Mouse (Mus musculus): ENCODE results near the gene Stxbp1. TPM values are rescaled to one million over a fixed set of nuclear protein-coding genes. Genes with fewer than 3 reads are reported as not detected.

Stxbp1 gene
- polyA plus RNA-seq, 1 experiment from 2014 or later: 165 TPM

DNA sequence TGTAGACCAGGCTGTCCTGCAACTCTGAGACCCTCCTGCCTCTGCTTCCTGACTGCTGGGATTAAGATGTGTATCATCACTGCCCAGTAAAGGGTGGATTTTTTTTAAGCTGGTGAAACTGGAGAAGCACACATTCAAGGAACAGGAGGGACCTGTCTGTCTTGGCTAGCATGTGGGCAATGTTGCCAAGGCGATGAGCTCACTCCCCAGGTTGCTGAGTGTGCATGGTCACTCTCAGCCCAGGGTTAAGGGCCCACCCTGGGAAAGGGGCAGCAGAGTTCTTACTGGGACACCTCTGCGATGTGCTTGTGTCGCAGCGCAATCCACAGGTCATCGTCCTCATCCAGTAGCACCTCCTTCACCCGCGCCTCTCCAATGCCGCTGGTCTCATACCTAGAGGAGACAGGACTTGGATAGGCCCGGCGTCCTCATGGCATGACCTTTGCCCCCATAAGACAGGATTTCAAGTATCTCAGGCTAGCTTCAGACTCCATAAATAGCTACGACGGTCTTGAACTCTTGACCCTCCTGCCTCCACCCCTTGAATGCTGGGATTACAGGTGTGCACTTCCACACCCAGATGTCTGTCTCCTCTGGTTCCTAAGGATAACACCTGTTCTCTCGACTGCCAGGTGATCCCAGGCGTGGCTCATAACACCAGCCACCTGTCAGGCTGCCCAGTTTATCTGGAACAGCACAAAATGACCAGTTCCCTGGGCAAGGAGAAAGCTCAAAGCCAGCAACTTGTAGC, 38.1 kb downstream of the Stxbp1 start:
- Histone ChIP-seq H3K4me3 (replicated peaks) (no peak overlapping the region), H3K27ac (no peak overlapping the region), H3K4me1 (replicated peaks) (no peaks in the 10 kb centered on the region), H3K9ac (replicated peaks) (no peak overlapping the region), H3K36me3 (peaks cover 92% of the 10 kb centered on the region), H3K27me3 (no peaks in the 10 kb centered on the region), H3K4me2 (replicated peaks) (no peak overlapping the region), H3K9me3 (no peaks in the 10 kb centered on the region)
- no peak for ATAC-seq
- 94% methylated on average over 14 of the region's 14 CpGs for WGBS

- WGBS: 82% methylated on average over 10 of the region's 10 CpGs
- no peak for ATAC-seq
- Histone ChIP-seq H3K4me2 (replicated peaks) (no peak overlapping the region), H3K36me3 (peaks cover 97% of the 10 kb centered on the region), H3K9me3 (no peaks in the 10 kb centered on the region), H3K9ac (replicated peaks) (no peak overlapping the region), H3K4me3 (replicated peaks) (no peak overlapping the region), H3K27me3 (no peaks in the 10 kb centered on the region), H3K27ac (no peak overlapping the region), H3K4me1 (replicated peaks) (no peaks in the 10 kb centered on the region)
These were observed 48.6 kb downstream of the Stxbp1 start for GRCm38 (mm10) chr2:32798251-32798962.

- WGBS: 80% methylated on average over 13 of the region's 13 CpGs
- no peaks in the 10 kb centered on the region for H3K4me1 ChIP-seq (replicated peaks)
- no peak overlapping the region for H3K4me2 ChIP-seq (replicated peaks)
These were observed 51.2 kb downstream of the Stxbp1 start for GRCm38 (mm10) chr2:32795748-32796418.

DNA sequence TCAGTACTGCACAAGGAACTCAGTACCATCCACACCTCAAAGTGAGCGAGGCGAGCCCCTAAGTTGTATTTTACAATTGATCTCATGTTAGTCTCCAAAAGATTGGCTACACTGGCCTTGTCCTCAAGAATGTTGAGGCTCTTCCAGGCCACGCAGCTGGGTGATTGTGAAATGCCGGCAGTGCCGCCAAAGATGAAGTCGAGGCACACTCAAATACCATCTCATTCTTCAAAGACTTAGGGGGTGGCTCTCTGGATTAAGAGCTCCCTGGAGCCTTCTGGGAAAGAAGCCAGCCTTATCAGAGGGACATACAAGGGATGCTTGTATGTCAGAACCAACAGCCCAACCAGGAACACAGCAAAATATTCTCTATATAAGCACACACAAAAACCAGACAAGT, 55.7 kb downstream of the Stxbp1 start:
- H3K27me3 ChIP-seq: no peaks in the 10 kb centered on the region
- no peak overlapping the region for H3K4me3 ChIP-seq (replicated peaks)
- no peaks in the 10 kb centered on the region for H3K9me3 ChIP-seq
- H3K4me1 ChIP-seq (replicated peaks): no peaks in the 10 kb centered on the region
- 79% methylated on average over 6 of the region's 6 CpGs for WGBS
- no peak overlapping the region for H3K9ac ChIP-seq (replicated peaks)
- H3K4me2 ChIP-seq (replicated peaks): no peak overlapping the region
- ATAC-seq: no peak
- H3K27ac ChIP-seq: no peak overlapping the region
- peaks cover 72% of the 10 kb centered on the region for H3K36me3 ChIP-seq

More at GRCm38 (mm10) chr2:32795748-32796418, 51.2 kb downstream of the Stxbp1 start:
- H3K27ac ChIP-seq: no peak overlapping the region
- H3K4me3 ChIP-seq (replicated peaks): no peak overlapping the region
- no peak for ATAC-seq
- H3K27me3 ChIP-seq: no peaks in the 10 kb centered on the region
- no peaks in the 10 kb centered on the region for H3K9me3 ChIP-seq
- H3K9ac ChIP-seq (replicated peaks): no peak overlapping the region
- peaks cover 97% of the 10 kb centered on the region for H3K36me3 ChIP-seq

GRCm38 (mm10) chr2:32788581-32788980, 58.5 kb downstream of the Stxbp1 start:
- WGBS: 80% methylated on average over 2 of the region's 2 CpGs
- peaks cover 3% of the 10 kb centered on the region; the same call in 1 of the 2 replicates for H3K4me1 ChIP-seq (replicated peaks)
- no peak for ATAC-seq
- H3K4me2 ChIP-seq (replicated peaks): no peak overlapping the region
- no peak overlapping the region for H3K27ac ChIP-seq
- H3K36me3 ChIP-seq: peaks cover 46% of the 10 kb centered on the region
- no peaks in the 10 kb centered on the region for H3K27me3 ChIP-seq
- H3K9me3 ChIP-seq: no peaks in the 10 kb centered on the region
- H3K9ac ChIP-seq (replicated peaks): no peak overlapping the region
- H3K4me3 ChIP-seq (replicated peaks): no peak overlapping the region

DNA sequence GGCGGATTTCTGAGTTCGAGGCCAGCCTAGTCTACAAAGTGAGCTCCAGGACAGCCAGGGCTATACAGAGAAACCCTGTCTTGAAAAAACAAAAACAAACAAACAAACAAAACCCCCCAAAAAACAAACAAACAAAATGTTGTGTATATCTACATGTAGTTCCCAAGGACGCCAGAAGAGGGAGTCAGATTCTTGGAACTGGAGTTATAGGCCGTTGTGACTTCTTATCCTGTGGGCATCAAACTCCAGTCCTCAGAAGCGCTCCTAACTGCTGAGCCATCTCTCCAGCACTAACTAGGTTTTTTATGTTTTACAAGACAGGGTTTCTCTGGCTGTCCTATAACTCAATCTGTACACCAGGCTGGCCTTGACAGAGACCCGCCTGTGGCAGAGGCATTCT, 59.9 kb downstream of the Stxbp1 start:
- Histone ChIP-seq H3K9me3 (no peaks in the 10 kb centered on the region), H3K4me2 (replicated peaks) (no peak overlapping the region), H3K36me3 (peaks cover 33% of the 10 kb centered on the region), H3K4me1 (replicated peaks) (peaks cover 3% of the 10 kb centered on the region; the same call in 1 of the 2 replicates), H3K9ac (replicated peaks) (no peak overlapping the region), H3K27ac (no peak overlapping the region), H3K27me3 (no peaks in the 10 kb centered on the region), H3K4me3 (replicated peaks) (no peak overlapping the region)
- ATAC-seq: no peak
- WGBS: 61% methylated on average over 6 of the region's 6 CpGs

- H3K36me3 ChIP-seq: peaks cover 10% of the 10 kb centered on the region
- ATAC-seq: no peak
- H3K9ac ChIP-seq (replicated peaks): no peak within 1 kb of the TSS
- 63% methylated on average over 4 of the region's 4 CpGs for WGBS
- no peaks in the 10 kb centered on the region for H3K27me3 ChIP-seq
- no peak within 1 kb of the TSS for H3K27ac ChIP-seq
- no peak within 1 kb of the TSS for H3K4me2 ChIP-seq (replicated peaks)
- no peaks in the 10 kb centered on the region for H3K9me3 ChIP-seq
- no peak within 1 kb of the TSS for H3K4me3 ChIP-seq (replicated peaks)
- H3K4me1 ChIP-seq (replicated peaks): peaks cover 3% of the 10 kb centered on the region; the same call in 1 of the 2 replicates
These were observed 62.9 kb downstream of the Stxbp1 start, which contains the start of gene Cfap157 for GRCm38 (mm10) chr2:32784048-32784681. Cfap157 (minus strand) TSS chr2:32784428.

GRCm38 (mm10) chr2:32781710-32782109, 65.3 kb downstream of the Stxbp1 start:
- Histone ChIP-seq H3K9ac (replicated peaks) (no peak overlapping the region), H3K36me3 (no peaks in the 10 kb centered on the region), H3K4me3 (replicated peaks) (no peak overlapping the region), H3K27ac (no peak overlapping the region), H3K4me1 (replicated peaks) (peaks cover 3% of the 10 kb centered on the region; the same call in 1 of the 2 replicates), H3K9me3 (no peaks in the 10 kb centered on the region), H3K4me2 (replicated peaks) (no peak overlapping the region), H3K27me3 (0 out of 2 replicates have a peak, but pooled peaks cover 6% of the 10 kb centered on the region)
- no peak for ATAC-seq
- WGBS: 84% methylated on average over 6 of the region's 6 CpGs

DNA sequence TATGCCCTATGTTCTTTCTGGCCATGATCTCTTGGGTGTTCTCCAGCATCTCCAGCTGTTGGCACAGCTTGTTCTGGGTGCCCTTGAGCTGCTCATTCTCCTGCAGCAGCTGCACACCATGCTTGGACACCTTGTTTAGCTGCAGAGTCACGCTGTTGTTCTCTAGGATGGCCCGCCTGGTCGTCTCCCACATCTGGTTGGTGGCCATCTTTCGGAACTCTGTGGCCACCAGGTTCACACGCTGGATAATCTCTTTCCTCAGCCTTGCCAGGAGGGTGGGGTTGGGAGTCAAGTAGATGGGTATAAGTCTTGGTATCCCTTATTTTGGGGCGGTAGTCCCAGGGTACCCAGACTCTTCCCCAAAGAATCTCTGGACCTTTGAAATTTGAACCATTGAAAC, 67.3 kb downstream of the Stxbp1 start:
- no peaks in the 10 kb centered on the region for H3K9me3 ChIP-seq
- no peak overlapping the region for H3K9ac ChIP-seq (replicated peaks)
- H3K4me3 ChIP-seq (replicated peaks): no peak overlapping the region
- WGBS: 91% methylated on average over 6 of the region's 6 CpGs
- ATAC-seq: no peak
- no peaks in the 10 kb centered on the region for H3K36me3 ChIP-seq
- H3K27ac ChIP-seq: no peak overlapping the region
- no peak overlapping the region for H3K4me2 ChIP-seq (replicated peaks)
- peaks cover 18% of the 10 kb centered on the region for H3K4me1 ChIP-seq (replicated peaks)
- peaks cover 10% of the 10 kb centered on the region; the same call in 1 of the 2 replicates for H3K27me3 ChIP-seq

- H3K27me3 ChIP-seq: peaks cover 10% of the 10 kb centered on the region; the same call in 1 of the 2 replicates
- H3K4me1 ChIP-seq (replicated peaks): peaks cover 18% of the 10 kb centered on the region
- no peak overlapping the region for H3K9ac ChIP-seq (replicated peaks)
- H3K27ac ChIP-seq: no peak overlapping the region
- WGBS: 13% methylated on average over 8 of the region's 8 CpGs
- H3K4me3 ChIP-seq (replicated peaks): no peak overlapping the region
- H3K9me3 ChIP-seq: no peaks in the 10 kb centered on the region
- H3K4me2 ChIP-seq (replicated peaks): no peak overlapping the region
- H3K36me3 ChIP-seq: no peaks in the 10 kb centered on the region
- ATAC-seq: no peak
These were observed 67.9 kb downstream of the Stxbp1 start for GRCm38 (mm10) chr2:32779131-32779530.

GRCm38 (mm10) chr2:32778081-32778480, 69.0 kb downstream of the Stxbp1 start:
- no peak for ATAC-seq
- no peak overlapping the region for H3K4me2 ChIP-seq (replicated peaks)
- 93% methylated on average over 6 of the region's 6 CpGs for WGBS
- no peaks in the 10 kb centered on the region for H3K36me3 ChIP-seq
- H3K9ac ChIP-seq (replicated peaks): no peak overlapping the region
- H3K4me3 ChIP-seq (replicated peaks): no peak overlapping the region
- peaks cover 10% of the 10 kb centered on the region; the same call in 1 of the 2 replicates for H3K27me3 ChIP-seq
- no peak overlapping the region for H3K27ac ChIP-seq
- peaks cover 16% of the 10 kb centered on the region for H3K4me1 ChIP-seq (replicated peaks)
- H3K9me3 ChIP-seq: no peaks in the 10 kb centered on the region
